Mouse (Mus musculus): ENCODE data around the gene Olfr307. TPM values are rescaled to one million over a fixed set of nuclear protein-coding genes. Genes with fewer than 3 reads are reported as not detected.
A peak's percentile ranks its signal among the peaks of the same experiment; 100 is the strongest.
"Not testable (repeated sequence)": the region's sequence is repeated elsewhere in the genome, so short reads cannot be mapped to it uniquely, and the experiment has no call there.

The Olfr307 gene
- polyA plus RNA-seq (2014; fragmentation: Nextera tagmentation; extraction: Ambion mirVana), result not detected in 2 replicates

- ATAC-seq (ENCODE audit: low read depth) (no peak), DNase-seq (ENCODE audit: low spot score) (no peak)
- no peaks in the 10 kb centered on the region for H3K4me1 ChIP-seq (ENCODE audit: control insufficient read depth, insufficient read depth, low read length)
- no peak within 1 kb of the TSS for H3K9ac ChIP-seq (ENCODE audit: low read depth, low read length)
- H3K27me3 ChIP-seq (replicated peaks; ENCODE audit: control insufficient read depth, insufficient read depth, low read length), result no peaks in the 10 kb centered on the region
- H3K9me3 ChIP-seq (ENCODE audit: control insufficient read depth, low read length), result no peaks in the 10 kb centered on the region
- no peaks in the 10 kb centered on the region for H3K36me3 ChIP-seq (ENCODE audit: control insufficient read depth, insufficient read depth, low read length)
- no peak within 1 kb of the TSS for H3K4me2 ChIP-seq (ENCODE audit: low read depth, low read length)
- 77% methylated on average over 1 of the region's 1 CpGs for WGBS
- no peak within 1 kb of the TSS for H3K4me3 ChIP-seq (ENCODE audit: low read depth, low read length)
- H3K27ac ChIP-seq (replicated peaks; ENCODE audit: low read depth, low read length), result no peak within 1 kb of the TSS
Measured at GRCm38 (mm10) chr7:86337486-86337885, at the start of gene Olfr307. Gene Olfr307 (minus strand): TSS chr7:86337586.

GRCm38 (mm10) chr7:86386558-86386957 lies 49.2 kb upstream of the Olfr307 start, which contains the start of gene Olfr304:
Gene Olfr304 (minus strand): TSS chr7:86386658.
- no peak within 1 kb of the TSS for H3K27ac ChIP-seq (replicated peaks; ENCODE audit: low read depth, low read length)

GRCm38 (mm10) chr7:86385769-86386168 lies 48.4 kb upstream of the Olfr307 start:
- Histone ChIP-seq H3K9ac (ENCODE audit: low read depth, low read length) (no peak overlapping the region), H3K36me3 (ENCODE audit: control insufficient read depth, insufficient read depth, low read length) (no peaks in the 10 kb centered on the region), H3K4me2 (ENCODE audit: low read depth, low read length) (no peak overlapping the region), H3K9me3 (ENCODE audit: control insufficient read depth, low read length) (no peaks in the 10 kb centered on the region), H3K27me3 (replicated peaks; ENCODE audit: control insufficient read depth, insufficient read depth, low read length) (no peaks in the 10 kb centered on the region), H3K27ac (replicated peaks; ENCODE audit: low read depth, low read length) (no peak overlapping the region), H3K4me3 (ENCODE audit: low read depth, low read length) (no peak overlapping the region), H3K4me1 (ENCODE audit: control insufficient read depth, insufficient read depth, low read length) (no peaks in the 10 kb centered on the region)
- ATAC-seq (ENCODE audit: low read depth) (no peak), DNase-seq (ENCODE audit: low spot score) (peak; percentile 0)
- 65% methylated on average over 3 of the region's 3 CpGs for WGBS

More at GRCm38 (mm10) chr7:86386558-86386957, 49.2 kb upstream of the Olfr307 start, which contains the start of gene Olfr304:
- H3K4me3 ChIP-seq (ENCODE audit: low read depth, low read length), result no peak within 1 kb of the TSS
- ATAC-seq (ENCODE audit: low read depth) (no peak), DNase-seq (ENCODE audit: low spot score) (no peak)
- no peaks in the 10 kb centered on the region for H3K4me1 ChIP-seq (ENCODE audit: control insufficient read depth, insufficient read depth, low read length)
- H3K9ac ChIP-seq (ENCODE audit: low read depth, low read length), result no peak within 1 kb of the TSS
- 60% methylated on average over 1 of the region's 1 CpGs for WGBS
- H3K36me3 ChIP-seq (ENCODE audit: control insufficient read depth, insufficient read depth, low read length), result no peaks in the 10 kb centered on the region
- H3K9me3 ChIP-seq (ENCODE audit: control insufficient read depth, low read length), result no peaks in the 10 kb centered on the region
- no peak within 1 kb of the TSS for H3K4me2 ChIP-seq (ENCODE audit: low read depth, low read length)
- no peaks in the 10 kb centered on the region for H3K27me3 ChIP-seq (replicated peaks; ENCODE audit: control insufficient read depth, insufficient read depth, low read length)

- Histone ChIP-seq H3K27ac (replicated peaks; ENCODE audit: low read depth, low read length) (no peak within 1 kb of the TSS), H3K4me3 (ENCODE audit: low read depth, low read length) (no peak within 1 kb of the TSS), H3K27me3 (replicated peaks; ENCODE audit: control insufficient read depth, insufficient read depth, low read length) (no peaks in the 10 kb centered on the region), H3K36me3 (ENCODE audit: control insufficient read depth, insufficient read depth, low read length) (no peaks in the 10 kb centered on the region), H3K4me2 (ENCODE audit: low read depth, low read length) (no peak within 1 kb of the TSS), H3K4me1 (ENCODE audit: control insufficient read depth, insufficient read depth, low read length) (no peaks in the 10 kb centered on the region), H3K9ac (ENCODE audit: low read depth, low read length) (no peak within 1 kb of the TSS), H3K9me3 (ENCODE audit: control insufficient read depth, low read length) (no peaks in the 10 kb centered on the region)
- DNase-seq (ENCODE audit: low spot score) (no peak), ATAC-seq (ENCODE audit: low read depth) (no peak)
- WGBS, result 78% methylated on average over 1 of the region's 1 CpGs
Measured at GRCm38 (mm10) chr7:86366828-86367227, 29.4 kb upstream of the Olfr307 start, which contains the start of gene Olfr305. Gene Olfr305 (minus strand): TSS chr7:86366928.

- H3K9ac ChIP-seq (ENCODE audit: low read depth, low read length); H3K4me1 ChIP-seq (ENCODE audit: control insufficient read depth, insufficient read depth, low read length); H3K4me3 ChIP-seq (ENCODE audit: low read depth, low read length); H3K27me3 ChIP-seq (replicated peaks; ENCODE audit: control insufficient read depth, insufficient read depth, low read length); H3K36me3 ChIP-seq (ENCODE audit: control insufficient read depth, insufficient read depth, low read length); DNase-seq (ENCODE audit: low spot score); H3K9me3 ChIP-seq (ENCODE audit: control insufficient read depth, low read length); ATAC-seq (ENCODE audit: low read depth); H3K4me2 ChIP-seq (ENCODE audit: low read depth, low read length); H3K27ac ChIP-seq (replicated peaks; ENCODE audit: low read depth, low read length): not testable (repeated sequence)
- WGBS, result 89% methylated on average over 9 of the region's 9 CpGs
Measured at GRCm38 (mm10) chr7:86346296-86346695, 8.9 kb upstream of the Olfr307 start.

GRCm38 (mm10) chr7:86344253-86344652 lies 6.9 kb upstream of the Olfr307 start:
- Histone ChIP-seq H3K4me2 (ENCODE audit: low read depth, low read length) (no peak overlapping the region), H3K4me3 (ENCODE audit: low read depth, low read length) (no peak overlapping the region), H3K9me3 (ENCODE audit: control insufficient read depth, low read length) (no peaks in the 10 kb centered on the region), H3K27me3 (replicated peaks; ENCODE audit: control insufficient read depth, insufficient read depth, low read length) (no peaks in the 10 kb centered on the region), H3K36me3 (ENCODE audit: control insufficient read depth, insufficient read depth, low read length) (no peaks in the 10 kb centered on the region), H3K27ac (replicated peaks; ENCODE audit: low read depth, low read length) (no peak overlapping the region), H3K4me1 (ENCODE audit: control insufficient read depth, insufficient read depth, low read length) (no peaks in the 10 kb centered on the region), H3K9ac (ENCODE audit: low read depth, low read length) (no peak overlapping the region)
- ATAC-seq (ENCODE audit: low read depth), result no peak
- 68% methylated on average over 3 of the region's 3 CpGs for WGBS
- DNase-seq (ENCODE audit: low spot score), result no peak

GRCm38 (mm10) chr7:86342881-86343565 lies 5.6 kb upstream of the Olfr307 start:
- Histone ChIP-seq H3K36me3 (ENCODE audit: control insufficient read depth, insufficient read depth, low read length) (no peaks in the 10 kb centered on the region), H3K9me3 (ENCODE audit: control insufficient read depth, low read length) (no peaks in the 10 kb centered on the region), H3K27me3 (replicated peaks; ENCODE audit: control insufficient read depth, insufficient read depth, low read length) (no peaks in the 10 kb centered on the region), H3K9ac (ENCODE audit: low read depth, low read length) (no peak overlapping the region), H3K27ac (replicated peaks; ENCODE audit: low read depth, low read length) (no peak overlapping the region), H3K4me3 (ENCODE audit: low read depth, low read length) (no peak overlapping the region), H3K4me2 (ENCODE audit: low read depth, low read length) (no peak overlapping the region), H3K4me1 (ENCODE audit: control insufficient read depth, insufficient read depth, low read length) (no peaks in the 10 kb centered on the region)
- DNase-seq (ENCODE audit: low spot score) (no peak), ATAC-seq (ENCODE audit: low read depth) (no peak)
- WGBS, result 75% methylated on average over 14 of the region's 14 CpGs

GRCm38 (mm10) chr7:86325530-86325929 lies 11.9 kb downstream of the Olfr307 start, which contains the start of gene Olfr308:
Gene Olfr308 (minus strand): TSS chr7:86325630.
- Histone ChIP-seq H3K4me1 (ENCODE audit: control insufficient read depth, insufficient read depth, low read length) (no peaks in the 10 kb centered on the region), H3K4me3 (ENCODE audit: low read depth, low read length) (no peak within 1 kb of the TSS), H3K27ac (replicated peaks; ENCODE audit: low read depth, low read length) (no peak within 1 kb of the TSS), H3K36me3 (ENCODE audit: control insufficient read depth, insufficient read depth, low read length) (no peaks in the 10 kb centered on the region), H3K9ac (ENCODE audit: low read depth, low read length) (no peak within 1 kb of the TSS), H3K9me3 (ENCODE audit: control insufficient read depth, low read length) (no peaks in the 10 kb centered on the region), H3K4me2 (ENCODE audit: low read depth, low read length) (no peak within 1 kb of the TSS), H3K27me3 (replicated peaks; ENCODE audit: control insufficient read depth, insufficient read depth, low read length) (no peaks in the 10 kb centered on the region)
- no peak for ATAC-seq (ENCODE audit: low read depth)
- no peak for DNase-seq (ENCODE audit: low spot score)

GRCm38 (mm10) chr7:86321323-86321722 lies 16.1 kb downstream of the Olfr307 start:
- Histone ChIP-seq H3K9me3 (ENCODE audit: control insufficient read depth, low read length) (no peaks in the 10 kb centered on the region), H3K27ac (replicated peaks; ENCODE audit: low read depth, low read length) (no peak overlapping the region), H3K27me3 (replicated peaks; ENCODE audit: control insufficient read depth, insufficient read depth, low read length) (no peaks in the 10 kb centered on the region), H3K4me1 (ENCODE audit: control insufficient read depth, insufficient read depth, low read length) (no peaks in the 10 kb centered on the region), H3K4me3 (ENCODE audit: low read depth, low read length) (no peak overlapping the region), H3K9ac (ENCODE audit: low read depth, low read length) (no peak overlapping the region), H3K36me3 (ENCODE audit: control insufficient read depth, insufficient read depth, low read length) (no peaks in the 10 kb centered on the region), H3K4me2 (ENCODE audit: low read depth, low read length) (no peak overlapping the region)
- ATAC-seq (ENCODE audit: low read depth) (no peak), DNase-seq (ENCODE audit: low spot score) (no peak)
- WGBS, result 85% methylated on average over 2 of the region's 2 CpGs
